Mouse (Mus musculus) hindbrain, embryonic 16.5 days (tissue): ENCODE results near the gene Lime1. TPM values are rescaled to one million over a fixed set of nuclear protein-coding genes. Genes with fewer than 3 reads are reported as not detected.

Experiments used
- ATAC-seq: fragments of 200-750 bp; cut with Nextera tagmentation; 2 replicates; pipeline ENCODE4 v1.8.0; 2017; ENCODE audit warnings: moderate TSS enrichment, moderate library complexity
- H3K27ac ChIP-seq: fragments of 300-500 bp; sonication (generic); 2 replicates; pipeline ENCODE4 v1.5.1; 2014; ENCODE audit warnings: low read depth, mild to moderate bottlenecking, control low read depth, low read length, moderate library complexity
- H3K27me3 ChIP-seq: fragments of 300-500 bp; sonication (generic); replicated peaks from 2 replicates; pipeline ENCODE4 v1.6.1; 2014; ENCODE audit warnings: low read length; ENCODE audit not compliant: control insufficient read depth, insufficient read depth
- H3K36me3 ChIP-seq: fragments of 300-500 bp; sonication (generic); 2 replicates; pipeline ENCODE4 v1.6.1; 2014; ENCODE audit warnings: mild to moderate bottlenecking, low read length, moderate library complexity, mixed read lengths; ENCODE audit not compliant: control insufficient read depth, insufficient read depth
- H3K4me1 ChIP-seq: fragments of 300-500 bp; sonication (generic); 2 replicates; pipeline ENCODE4 v1.6.1; 2014; ENCODE audit warnings: low read depth, low read length; ENCODE audit not compliant: control insufficient read depth, insufficient read depth
- H3K4me2 ChIP-seq: fragments of 300-500 bp; sonication (generic); 2 replicates; pipeline ENCODE4 v1.6.1; 2014; ENCODE audit warnings: mild to moderate bottlenecking, low read length, control low read depth, moderate library complexity
- H3K4me3 ChIP-seq: fragments of 300-500 bp; sonication (generic); 2 replicates; pipeline ENCODE4 v1.5.1; 2014; ENCODE audit warnings: mild to moderate bottlenecking, low read length, control low read depth, moderate library complexity
- H3K9ac ChIP-seq: fragments of 300-500 bp; sonication (generic); 2 replicates; pipeline ENCODE4 v1.6.1; 2014; ENCODE audit warnings: low read depth, mild to moderate bottlenecking, control low read depth, low read length, moderate library complexity
- H3K9me3 ChIP-seq: fragments of 300-500 bp; sonication (generic); 2 replicates; pipeline ENCODE4 v1.6.1; 2014; ENCODE audit warnings: mild to moderate bottlenecking, low read length, moderate library complexity; ENCODE audit not compliant: control insufficient read depth
- WGBS: fragments of 180-500 bp; shearing (Covaris S2); extraction: QIAGEN DNeasy Blood & Tissue Kit; methylation state at CpG from one replicate; pipeline ENCODE4 v1.1.7; 2014; 5-methylcytosine and 5-hydroxymethylcytosine counted together
- polyA plus RNA-seq: library from polyadenylated mRNA; unstranded; fragments of >200 nt; fragmentation: Nextera tagmentation; extraction: Ambion mirVana; gene quantifications from 2 replicates; pipeline ENCODE4 v1.2.1, GENCODE M21; 2015

Gene Lime1
- polyA plus RNA-seq, 1 experiment from 2014 or later = 46.4 TPM

DNA sequence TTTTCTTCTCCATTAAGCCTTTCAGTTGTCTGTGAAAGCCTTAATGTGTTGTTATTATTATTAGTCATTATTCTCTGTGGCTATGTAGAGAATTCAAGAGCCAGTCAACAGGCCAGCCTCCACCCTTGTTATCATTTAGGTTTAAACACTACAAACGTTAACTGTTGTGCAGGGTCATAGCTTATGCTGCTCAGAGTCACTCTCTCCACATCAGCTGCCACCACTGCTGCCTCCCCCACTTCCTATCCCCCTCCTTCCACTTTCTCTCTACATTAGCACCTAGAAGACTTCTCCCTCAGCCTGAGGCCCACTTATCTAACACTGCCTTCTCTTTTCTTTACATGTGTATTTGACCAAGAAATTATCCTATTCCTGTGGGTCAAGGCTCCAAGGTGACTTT is 21.6 kb downstream of the Lime1 start:
- H3K9ac ChIP-seq = no peak overlapping the region
- no peaks in the 10 kb centered on the region for H3K27me3 ChIP-seq
- no peak overlapping the region for H3K4me3 ChIP-seq

DNA sequence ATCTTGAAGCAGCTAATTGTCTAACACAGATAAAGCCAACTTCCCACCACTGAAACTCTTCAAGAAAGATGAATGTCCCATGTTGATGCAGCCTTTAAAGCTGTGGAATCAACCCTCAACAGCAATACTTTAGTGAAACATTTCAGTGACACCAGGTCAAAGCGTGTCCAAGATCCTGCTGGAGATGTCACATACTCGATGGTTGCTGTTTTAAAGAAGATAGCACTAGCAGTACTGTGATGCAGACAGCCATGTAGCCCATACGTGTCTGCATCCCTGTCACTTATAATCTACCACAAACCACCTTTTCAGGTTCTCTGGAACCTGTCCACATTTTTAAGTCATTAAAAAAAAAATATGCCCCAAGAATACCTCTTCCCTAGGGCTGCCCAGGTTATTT is 23.8 kb downstream of the Lime1 start:
- H3K27ac ChIP-seq = no peak overlapping the region
- H3K4me1 ChIP-seq = no peaks in the 10 kb centered on the region
- H3K36me3 ChIP-seq = no peaks in the 10 kb centered on the region
- no peaks in the 10 kb centered on the region for H3K9me3 ChIP-seq
- no peaks in the 10 kb centered on the region for H3K27me3 ChIP-seq
- WGBS = 86% methylated on average over 3 of the region's 3 CpGs
- no peak overlapping the region for H3K9ac ChIP-seq
- ATAC-seq = no peak
- H3K4me3 ChIP-seq = no peak overlapping the region
- H3K4me2 ChIP-seq = no peak overlapping the region

More for the DNA sequence above, 21.6 kb downstream of the Lime1 start:
- WGBS = 36% methylated on average over 1 of the region's 1 CpGs
- Histone ChIP-seq H3K4me2 (no peak overlapping the region), H3K9me3 (no peaks in the 10 kb centered on the region), H3K27ac (no peak overlapping the region), H3K4me1 (no peaks in the 10 kb centered on the region), H3K36me3 (no peaks in the 10 kb centered on the region)
- no peak for ATAC-seq

DNA sequence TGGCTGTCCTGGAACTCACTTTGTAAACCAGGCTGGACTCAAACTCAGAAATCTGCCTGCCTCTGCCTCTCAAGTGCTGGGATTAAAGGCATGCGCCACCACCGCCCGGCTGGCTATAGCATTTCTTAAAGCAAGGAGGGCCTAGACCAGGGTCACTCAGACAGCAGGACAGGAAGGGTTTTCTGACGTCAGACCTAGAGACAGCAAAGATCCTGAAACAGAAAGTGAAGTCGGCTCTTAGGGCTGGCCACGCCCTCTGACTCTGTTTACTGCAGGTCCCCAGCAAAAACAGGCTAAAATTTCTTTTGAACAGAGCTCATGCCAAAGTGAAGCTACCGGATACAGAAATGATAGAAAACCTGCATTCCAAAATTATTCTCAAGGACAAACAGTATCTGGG is 29.8 kb downstream of the Lime1 start:
- Histone ChIP-seq H3K9me3 (no peaks in the 10 kb centered on the region), H3K27ac (no peak overlapping the region), H3K4me1 (no peaks in the 10 kb centered on the region), H3K4me2 (no peak overlapping the region), H3K4me3 (no peak overlapping the region), H3K36me3 (no peaks in the 10 kb centered on the region), H3K27me3 (no peaks in the 10 kb centered on the region), H3K9ac (no peak overlapping the region)
- 85% methylated on average over 7 of the region's 7 CpGs for WGBS
- ATAC-seq = no peak

DNA sequence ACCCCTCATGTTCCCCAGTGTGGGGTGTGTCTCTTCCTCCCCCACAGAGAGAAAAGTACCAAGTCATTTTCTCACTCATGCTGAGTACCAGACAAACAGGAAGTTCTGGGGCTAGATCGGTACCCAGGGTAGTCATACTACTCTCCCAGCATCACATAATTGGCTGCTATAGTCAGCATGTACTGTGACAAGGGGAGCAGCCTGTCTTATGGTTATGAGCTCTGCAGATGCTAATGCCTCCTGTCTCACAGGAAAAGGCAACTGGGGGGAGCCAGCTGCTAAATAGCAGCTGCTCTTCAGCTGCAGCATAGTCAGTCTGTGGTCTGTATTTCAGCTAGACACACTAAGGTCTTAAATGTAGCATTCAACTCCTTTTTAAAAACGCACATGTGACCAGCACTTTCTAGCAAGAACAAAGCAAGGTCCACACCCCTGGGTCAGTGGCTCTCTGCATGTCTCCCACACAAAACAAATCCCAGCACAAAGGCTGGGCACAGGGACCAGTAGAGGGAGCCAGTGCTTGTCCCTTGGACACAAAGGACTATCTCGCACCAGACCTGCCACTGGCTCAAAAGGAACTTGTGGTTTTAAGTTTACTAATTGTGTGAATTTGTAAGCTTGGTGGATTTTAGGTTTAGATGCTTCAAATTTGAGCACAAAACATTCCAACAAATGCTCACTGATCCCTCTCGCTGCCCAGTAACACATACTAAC is 31.0 kb downstream of the Lime1 start:
- Histone ChIP-seq H3K27me3 (no peaks in the 10 kb centered on the region), H3K4me3 (no peak overlapping the region), H3K9ac (no peak overlapping the region), H3K4me2 (no peak overlapping the region), H3K4me1 (no peaks in the 10 kb centered on the region), H3K27ac (no peak overlapping the region), H3K36me3 (no peaks in the 10 kb centered on the region), H3K9me3 (no peaks in the 10 kb centered on the region)
- ATAC-seq = peak; percentile 74
- 32% methylated on average over 4 of the region's 4 CpGs for WGBS

DNA sequence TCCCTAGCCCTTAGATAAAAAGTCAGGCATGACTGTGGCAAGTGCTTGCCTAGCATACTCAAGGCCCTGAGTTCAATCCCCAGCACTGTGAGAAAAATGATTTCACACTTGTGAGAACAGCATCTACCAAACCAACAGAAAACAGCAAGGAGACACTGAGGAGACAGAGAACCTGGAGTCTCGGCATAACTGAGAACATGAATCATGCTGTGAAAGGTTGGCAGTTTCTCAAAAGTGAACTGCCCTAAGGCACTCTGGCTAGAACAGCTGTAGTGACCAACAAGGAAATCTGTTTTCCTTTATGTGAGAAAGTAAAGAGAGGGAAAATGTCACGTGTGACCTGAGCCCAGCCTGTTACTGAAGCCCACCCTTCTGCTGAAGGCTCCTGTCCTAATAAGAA is 33.3 kb downstream of the Lime1 start:
- Histone ChIP-seq H3K4me2 (no peak overlapping the region), H3K9ac (no peak overlapping the region), H3K36me3 (no peaks in the 10 kb centered on the region), H3K27ac (no peak overlapping the region), H3K4me3 (no peak overlapping the region), H3K9me3 (no peaks in the 10 kb centered on the region), H3K27me3 (no peaks in the 10 kb centered on the region), H3K4me1 (no peaks in the 10 kb centered on the region)
- no peak for ATAC-seq
- WGBS = 46% methylated on average over 2 of the region's 2 CpGs

DNA sequence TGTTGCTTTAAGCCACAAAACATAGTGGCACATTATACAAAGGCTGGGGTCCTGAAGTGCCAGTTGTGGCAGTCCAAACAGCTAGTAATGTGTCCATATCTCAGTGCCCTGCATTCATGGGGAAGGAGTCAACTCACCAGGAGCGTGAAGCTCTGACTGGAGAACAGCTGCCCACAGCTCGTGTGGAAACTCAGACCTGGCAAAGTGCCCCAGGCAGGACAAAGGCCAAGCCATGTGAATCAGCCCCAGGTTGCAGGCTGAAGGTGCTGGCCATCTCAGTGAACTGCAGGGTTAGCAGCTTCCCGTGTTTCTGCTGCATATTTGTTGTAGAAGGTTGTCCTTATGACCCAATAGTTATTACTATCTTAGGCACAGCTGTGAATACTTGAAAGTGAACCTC is 36.1 kb downstream of the Lime1 start:
- no peaks in the 10 kb centered on the region for H3K36me3 ChIP-seq
- no peak overlapping the region for H3K9ac ChIP-seq
- H3K27ac ChIP-seq = no peak overlapping the region
- no peaks in the 10 kb centered on the region for H3K4me1 ChIP-seq
- H3K4me2 ChIP-seq = no peak overlapping the region
- no peak for ATAC-seq
- no peaks in the 10 kb centered on the region for H3K9me3 ChIP-seq
- no peaks in the 10 kb centered on the region for H3K27me3 ChIP-seq
- 46% methylated on average over 3 of the region's 3 CpGs for WGBS
- no peak overlapping the region for H3K4me3 ChIP-seq

DNA sequence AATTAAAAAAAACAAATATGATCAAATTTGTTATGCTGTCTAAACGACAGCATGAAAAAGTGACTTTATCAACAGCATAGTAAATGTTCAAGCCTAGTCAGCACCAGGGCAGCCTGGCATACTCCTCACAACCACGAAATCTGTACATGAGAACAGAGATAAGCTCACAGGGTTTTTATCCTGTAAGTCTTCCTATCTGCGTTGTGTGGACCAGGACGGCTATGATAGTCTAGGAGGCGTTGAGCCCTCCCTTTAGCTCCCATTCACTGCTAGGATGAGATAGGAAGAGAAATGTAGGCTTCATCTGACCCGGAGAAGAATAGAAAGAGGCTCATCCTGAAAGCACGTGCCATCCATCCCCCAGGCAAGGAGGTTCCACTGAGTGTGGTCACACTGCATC is 39.5 kb downstream of the Lime1 start:
- Histone ChIP-seq H3K4me2 (no peak overlapping the region), H3K36me3 (peaks cover 13% of the 10 kb centered on the region), H3K9ac (no peak overlapping the region), H3K9me3 (no peaks in the 10 kb centered on the region), H3K4me1 (no peaks in the 10 kb centered on the region), H3K4me3 (no peak overlapping the region), H3K27ac (no peak overlapping the region), H3K27me3 (no peaks in the 10 kb centered on the region)
- ATAC-seq = no peak
- 86% methylated on average over 7 of the region's 7 CpGs for WGBS

DNA sequence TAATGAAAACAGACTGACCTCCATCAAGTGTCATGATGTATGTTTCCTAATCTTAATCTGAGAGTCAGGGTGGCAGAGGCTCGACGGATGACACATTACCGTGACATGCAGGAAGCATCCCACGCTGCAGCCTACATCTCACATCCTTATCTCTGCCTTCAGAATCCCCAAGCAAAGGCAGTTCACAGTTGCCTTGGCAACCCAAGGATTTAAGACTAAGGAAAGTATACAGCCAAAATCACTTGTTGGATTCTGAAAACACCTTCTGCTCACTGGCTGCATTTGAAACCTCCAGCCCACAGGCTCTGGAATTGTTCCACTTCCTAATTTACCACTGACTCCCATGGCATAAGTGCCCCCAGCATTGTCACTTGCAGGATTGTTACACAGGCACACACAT is 40.5 kb downstream of the Lime1 start:
- Histone ChIP-seq H3K9me3 (no peaks in the 10 kb centered on the region), H3K9ac (no peak overlapping the region), H3K4me3 (no peak overlapping the region), H3K27me3 (no peaks in the 10 kb centered on the region), H3K27ac (no peak overlapping the region), H3K4me2 (no peak overlapping the region), H3K36me3 (peaks cover 13% of the 10 kb centered on the region), H3K4me1 (no peaks in the 10 kb centered on the region)
- WGBS = 78% methylated on average over 4 of the region's 4 CpGs
- ATAC-seq = no peak

DNA sequence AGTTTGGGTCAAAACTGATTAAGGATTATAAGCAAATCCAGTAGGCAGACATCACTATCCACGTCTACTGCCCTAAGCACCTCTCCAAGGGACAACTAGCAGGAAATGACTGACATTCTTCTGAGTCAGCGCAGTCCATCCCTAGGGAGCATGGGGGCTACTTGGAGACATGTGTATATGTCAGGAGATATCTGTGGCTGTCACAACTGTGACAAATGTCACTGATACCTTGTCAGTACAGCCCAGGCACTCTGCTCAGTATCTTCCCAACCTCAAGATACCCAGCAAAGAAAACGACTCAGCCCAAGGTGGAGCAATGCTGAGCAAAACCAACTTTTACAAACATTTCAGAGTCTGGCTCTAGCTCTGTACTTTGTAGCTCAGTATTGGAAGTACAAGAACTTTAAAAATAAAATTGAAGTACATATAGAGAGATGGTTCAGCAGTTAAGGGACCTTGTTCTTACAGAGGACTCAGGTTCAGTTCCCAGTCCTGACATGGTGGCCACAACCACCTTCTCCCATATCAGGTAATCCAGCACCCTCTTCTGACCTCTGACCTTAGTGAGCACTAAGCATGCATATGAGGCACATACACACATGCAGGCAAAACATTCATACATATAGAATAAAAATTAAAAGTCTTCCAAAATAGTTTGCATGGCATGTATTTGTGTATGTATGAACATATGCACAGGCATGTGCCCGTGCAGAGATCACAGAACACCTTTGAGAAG is 41.2 kb downstream of the Lime1 start:
- WGBS = 76% methylated on average over 4 of the region's 4 CpGs
- no peak overlapping the region for H3K4me2 ChIP-seq
- H3K27me3 ChIP-seq = no peaks in the 10 kb centered on the region
- H3K9ac ChIP-seq = no peak overlapping the region
- ATAC-seq = no peak
- H3K27ac ChIP-seq = no peak overlapping the region
- H3K9me3 ChIP-seq = no peaks in the 10 kb centered on the region
- H3K4me3 ChIP-seq = no peak overlapping the region
- no peaks in the 10 kb centered on the region for H3K4me1 ChIP-seq
- peaks cover 13% of the 10 kb centered on the region for H3K36me3 ChIP-seq
